Mouse (Mus musculus) MEL (cell line): ENCODE data around the gene Heatr5a. TPM values are rescaled to one million over a fixed set of nuclear protein-coding genes. Genes with fewer than 3 reads are reported as not detected.

Experiments used
- DNase-seq: peaks from one replicate; pipeline ENCODE4 v3.0.0; 2011; ENCODE audit warnings: low read depth, low spot score
- H3K27ac ChIP-seq: 2 replicates; pipeline ENCODE4 v1.5.1; 2012; ENCODE audit warnings: low read depth, mild to moderate bottlenecking, control low read depth, low read length, moderate library complexity; ENCODE audit not compliant: control insufficient read depth
- H3K27me3 ChIP-seq, 2 experiments: fragments of 150-350 bp in 1 of 2; sonication (generic) in 1 of 2; 2 replicates each; pipeline ENCODE4 v1.6.1; 2012; ENCODE audit warnings: low read length in 2 of 2, mild to moderate bottlenecking in 2 of 2, improper control_type of control experiment in 1 of 2, moderate library complexity in 1 of 2; ENCODE audit not compliant: insufficient read depth in 2 of 2, control insufficient read depth in 1 of 2
- H3K36me3 ChIP-seq, 2 experiments: 2 replicates each; pipeline ENCODE4 v1.6.1; 2012 to 2014; ENCODE audit warnings: low read length in 2 of 2, improper control_type of control experiment in 1 of 2, inconsistent platforms in 1 of 2, mild to moderate bottlenecking in 1 of 2; ENCODE audit not compliant: insufficient read depth in 2 of 2, control insufficient read depth in 1 of 2
- H3K4me1 ChIP-seq, 2 experiments: fragments of 150-350 bp in 1 of 2; sonication (generic) in 1 of 2; 2 replicates each; pipeline ENCODE4 v1.6.1; 2012; ENCODE audit warnings: low read length in 2 of 2, improper control_type of control experiment in 1 of 2, mild to moderate bottlenecking in 1 of 2; ENCODE audit not compliant: insufficient read depth in 2 of 2, control insufficient read depth in 1 of 2
- H3K4me3 ChIP-seq, 2 experiments: fragments of 150-350 bp in 1 of 2; sonication (generic) in 1 of 2; 2 replicates each; pipeline ENCODE4 v1.5.1; 2012; ENCODE audit warnings: low read depth in 2 of 2, low read length in 2 of 2, mild to moderate bottlenecking in 2 of 2, moderate library complexity in 2 of 2, control low read depth in 1 of 2, improper control_type of control experiment in 1 of 2; ENCODE audit not compliant: control insufficient read depth in 1 of 2, insufficient read depth in 1 of 2
- H3K79me2 ChIP-seq: 2 replicates; pipeline ENCODE4 v1.6.1; 2012; ENCODE audit warnings: mild to moderate bottlenecking, low read length, moderate library complexity; ENCODE audit not compliant: control insufficient read depth, poor library complexity, insufficient read depth
- H3K9ac ChIP-seq: 2 replicates; pipeline ENCODE4 v1.6.1; 2012; ENCODE audit warnings: low read depth, mild to moderate bottlenecking, control low read depth, low read length, moderate library complexity; ENCODE audit not compliant: control insufficient read depth, poor library complexity, severe bottlenecking
- H3K9me3 ChIP-seq: fragments of 150-350 bp; sonication (generic); replicated peaks from 2 replicates; pipeline ENCODE4 v1.6.1; 2012; ENCODE audit warnings: mild to moderate bottlenecking, low read length, improper control_type of control experiment, moderate library complexity; ENCODE audit not compliant: insufficient read depth
- CHD2 ChIP-seq: IDR thresholded peaks from 2 replicates; pipeline ENCODE4 v1.6.1; 2011; ENCODE audit warnings: low read length, improper control_type of control experiment
- CTCF ChIP-seq, 3 experiments: IDR thresholded peaks in 2 of 3; conservative IDR thresholded peaks in 1 of 3; 2 replicates each; pipeline ENCODE4 v1.5.1; 2011 to 2012; ENCODE audit warnings: low read length in 3 of 3, low read depth in 2 of 3, mild to moderate bottlenecking in 2 of 3, improper control_type of control experiment in 1 of 3, inconsistent platforms in 1 of 3, mixed read lengths in 1 of 3, moderate library complexity in 1 of 3; ENCODE audit not compliant: control insufficient read depth in 1 of 3, insufficient read depth in 1 of 3, poor library complexity in 1 of 3, severe bottlenecking in 1 of 3
- E2F4 ChIP-seq: IDR thresholded peaks from 2 replicates; pipeline ENCODE4 v1.6.1; 2011; ENCODE audit warnings: low read depth, low read length, improper control_type of control experiment, borderline replicate concordance
- ETS1 ChIP-seq: IDR thresholded peaks from 2 replicates; pipeline ENCODE4 v1.6.1; 2012; ENCODE audit warnings: low read depth, mild to moderate bottlenecking, inconsistent platforms, low read length, improper control_type of control experiment, moderate library complexity
- GABPA ChIP-seq: IDR thresholded peaks from 2 replicates; pipeline ENCODE4 v1.6.1; 2012; ENCODE audit warnings: low read depth, mild to moderate bottlenecking, inconsistent platforms, low read length, improper control_type of control experiment, moderate library complexity
- HCFC1 ChIP-seq: IDR thresholded peaks from 2 replicates; pipeline ENCODE4 v1.6.1; 2012; ENCODE audit warnings: low read depth, mild to moderate bottlenecking, inconsistent platforms, low read length, improper control_type of control experiment, moderate library complexity
- KAT2A ChIP-seq: conservative IDR thresholded peaks from 2 replicates; pipeline ENCODE4 v1.6.1; 2012; ENCODE audit warnings: low read depth, low read length, improper control_type of control experiment, inconsistent platforms
- MAZ ChIP-seq: IDR thresholded peaks from 2 replicates; pipeline ENCODE4 v1.6.1; 2012; ENCODE audit warnings: low read depth, mild to moderate bottlenecking, inconsistent platforms, low read length, improper control_type of control experiment
- MEF2A ChIP-seq: IDR thresholded peaks from 2 replicates; pipeline ENCODE4 v1.6.1; 2014; ENCODE audit warnings: low read depth, mild to moderate bottlenecking, inconsistent platforms, low read length, improper control_type of control experiment; ENCODE audit not compliant: poor library complexity, insufficient replicate concordance, severe bottlenecking; ENCODE audit errors: extremely low read depth
- MYB ChIP-seq: IDR thresholded peaks from 2 replicates; pipeline ENCODE4 v1.6.1; 2011; ENCODE audit warnings: mild to moderate bottlenecking, low read depth, low read length, improper control_type of control experiment
- POLR2AphosphoS2 ChIP-seq: IDR thresholded peaks from 2 replicates; pipeline ENCODE4 v1.6.1; 2011; ENCODE audit warnings: low read length, improper control_type of control experiment
- RAD21 ChIP-seq: IDR thresholded peaks from 2 replicates; pipeline ENCODE4 v1.6.1; 2011; ENCODE audit warnings: mild to moderate bottlenecking, low read depth, low read length, improper control_type of control experiment
- RCOR1 ChIP-seq: IDR thresholded peaks from 2 replicates; pipeline ENCODE4 v1.6.1; 2012; ENCODE audit warnings: low read depth, mild to moderate bottlenecking, inconsistent platforms, low read length, improper control_type of control experiment
- SIN3A ChIP-seq: IDR thresholded peaks from 2 replicates; pipeline ENCODE4 v1.6.1; 2012; ENCODE audit warnings: low read length, improper control_type of control experiment, inconsistent platforms
- TAL1 ChIP-seq: IDR thresholded peaks from 2 replicates; pipeline ENCODE4 v1.6.1; 2012; ENCODE audit warnings: mild to moderate bottlenecking, inconsistent platforms, low read length, moderate library complexity, mixed read lengths
- TCF12 ChIP-seq: IDR thresholded peaks from 2 replicates; pipeline ENCODE4 v1.6.1; 2014; ENCODE audit warnings: low read depth, mild to moderate bottlenecking, inconsistent platforms, low read length, improper control_type of control experiment, moderate library complexity
- UBTF ChIP-seq: IDR thresholded peaks from 2 replicates; pipeline ENCODE4 v1.6.1; 2012; ENCODE audit warnings: low read depth, mild to moderate bottlenecking, inconsistent platforms, low read length, improper control_type of control experiment, moderate library complexity, borderline replicate concordance; ENCODE audit not compliant: insufficient read depth
- USF1 ChIP-seq: IDR thresholded peaks from 2 replicates; pipeline ENCODE4 v1.6.1; 2014; ENCODE audit warnings: low read depth, mild to moderate bottlenecking, inconsistent platforms, low read length, improper control_type of control experiment, moderate library complexity
- USF2 ChIP-seq, 2 experiments: IDR thresholded peaks; 2 replicates each; pipeline ENCODE4 v1.6.1; 2011 to 2012; ENCODE audit warnings: improper control_type of control experiment in 2 of 2, low read length in 2 of 2, borderline replicate concordance in 1 of 2, inconsistent platforms in 1 of 2, low read depth in 1 of 2, mild to moderate bottlenecking in 1 of 2; ENCODE audit not compliant: insufficient read depth in 1 of 2
- ZC3H11A ChIP-seq: IDR thresholded peaks from 2 replicates; pipeline ENCODE4 v1.6.1; 2012; ENCODE audit warnings: low read depth, mild to moderate bottlenecking, inconsistent platforms, low read length, improper control_type of control experiment
- ZNF384 ChIP-seq: IDR thresholded peaks from 2 replicates; pipeline ENCODE4 v1.6.1; 2012; ENCODE audit warnings: low read depth, mild to moderate bottlenecking, inconsistent platforms, low read length, improper control_type of control experiment
- polyA plus RNA-seq, 2 experiments: library from polyadenylated mRNA; stranded (reverse) in 1 of 2; unstranded in 1 of 2; fragments of >175 nt in 1 of 2; fragments of >200 nt in 1 of 2; gene quantifications; 2 replicates each; pipeline versions ENCODE4 v1.2.1 to v1.2.4; 2012; ENCODE audit warnings: low replicate concordance in 2 of 2, low read depth in 1 of 2; ENCODE audit not compliant: insufficient read length in 2 of 2, insufficient read depth in 1 of 2, missing spikeins in 1 of 2
- total RNA-seq: library from RNA; depleted of rRNA; stranded (reverse); fragments of 300-350 nt; gene quantifications from 2 replicates; pipeline ENCODE4 v1.2.3, GENCODE M21; 2012

Heatr5a gene
- total and polyA plus RNA-seq, 3 experiments: 41.2 to 70.5 (median 70.4) TPM

- H3K79me2 ChIP-seq: peaks cover 39% of the 10 kb centered on the region
- H3K27ac ChIP-seq: no peak overlapping the region
- no peaks in the 10 kb centered on the region for H3K27me3 ChIP-seq
- TF ChIP-seq UBTF (no peak), MAZ (no peak), SIN3A (no peak), TAL1 (no peak), POLR2AphosphoS2 (no peak; the same call in 1 of the 2 replicates), MYB (no peak), USF1 (no peak), ZC3H11A (no peak), RCOR1 (no peak)
- no peaks in the 10 kb centered on the region for H3K9me3 ChIP-seq
- H3K36me3 ChIP-seq: peaks cover 2 to 22% of the 10 kb centered on the region in 2 experiments
- no peak overlapping the region for H3K4me3 ChIP-seq
- H3K9ac ChIP-seq: no peak overlapping the region
- DNase-seq: no peak
- peaks cover 12 to 14% of the 10 kb centered on the region in 2 experiments; a peak in 3 of 4 replicates for H3K4me1 ChIP-seq
These were observed 139.2 kb downstream of the Heatr5a start for GRCm38 (mm10) chr12:51831931-51832330.

DNA sequence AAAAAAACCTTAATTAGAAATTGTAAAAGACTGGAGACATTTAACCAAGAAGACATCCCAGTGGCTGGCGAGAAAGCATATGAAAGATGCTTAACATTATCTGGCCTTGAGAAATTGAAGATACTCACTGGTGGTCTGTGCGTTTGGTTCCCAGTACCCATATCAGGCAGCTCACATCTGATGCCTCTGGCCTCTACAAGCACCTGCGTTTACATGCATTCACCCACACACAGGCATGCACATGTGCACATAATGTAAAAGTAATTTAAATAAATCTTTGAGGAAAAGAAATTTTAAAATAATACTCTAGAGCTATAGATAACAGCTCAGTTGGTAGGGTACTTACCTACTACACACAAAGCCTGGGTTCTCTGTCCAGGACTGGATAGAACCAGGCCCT, 139.8 kb downstream of the Heatr5a start:
- Histone ChIP-seq H3K4me3 (no peak overlapping the region), H3K27ac (no peak overlapping the region), H3K4me1 (peaks cover 14 to 17% of the 10 kb centered on the region in 2 experiments; a peak in 3 of 4 replicates), H3K27me3 (no peaks in the 10 kb centered on the region), H3K9ac (no peak overlapping the region), H3K36me3 (peaks cover 4 to 26% of the 10 kb centered on the region in 2 experiments), H3K79me2 (peaks cover 43% of the 10 kb centered on the region), H3K9me3 (no peaks in the 10 kb centered on the region)
- TF ChIP-seq GABPA: no peak
- no peak for TF ChIP-seq CHD2
- no peak for TF ChIP-seq HCFC1
- no peak for TF ChIP-seq E2F4
- no peak for TF ChIP-seq ZNF384
- TF ChIP-seq KAT2A: no peak
- no peak for TF ChIP-seq RAD21
- TF ChIP-seq TCF12: no peak
- TF ChIP-seq MEF2A: no peak
- TF ChIP-seq USF2 (IDR thresholded peaks at IDR 0.05; ENCODE audit: borderline replicate concordance in 1 of 2, insufficient read depth in 1 of 2, low read depth in 1 of 2, low read length in 2 of 2): no peak
- TF ChIP-seq ETS1: no peak
- no peak for TF ChIP-seq CTCF (IDR thresholded peaks at IDR 0.05 in 2 of 3, conservative IDR thresholded peaks at IDR 0.05 in 1 of 3; ENCODE audit: control insufficient read depth in 1 of 3, insufficient read depth in 1 of 3, low read depth in 2 of 3, low read length in 3 of 3, poor library complexity in 1 of 3, severe bottlenecking in 1 of 3)
- DNase-seq: no peak
